Mouse (Mus musculus) olfactory bulb, adult 2 months (tissue): ENCODE measurements at regions not wholly inside any gene's neighbourhood (a gene's known extent, or its start where the extent isn't known, plus 50 kb on each side); places are given as distances from the start of the nearest gene placed in this dataset.

Source experiments
- CTCF ChIP-seq: fragments of 200-500 bp; IDR thresholded peaks from 2 replicates; pipeline ENCODE4 v1.5.1; 2012; ENCODE audit warnings: low read depth, mild to moderate bottlenecking, low read length, moderate library complexity; ENCODE audit not compliant: insufficient read depth
- POLR2A ChIP-seq: fragments of 200-500 bp; IDR thresholded peaks from 2 replicates; pipeline ENCODE4 v1.6.1; 2012; ENCODE audit warnings: mild to moderate bottlenecking, low read depth, low read length, moderate library complexity; ENCODE audit not compliant: insufficient read depth

GRCm38 (mm10) chr3:120059959-120060358, 275.7 kb upstream of the Ptbp2 start:
- TF ChIP-seq CTCF (no peak), POLR2A (no peak)
